Mouse (Mus musculus) midbrain, embryonic 11.5 days (tissue): ENCODE measurements around the gene Tmem30c. TPM values are rescaled to one million over a fixed set of nuclear protein-coding genes. Genes with fewer than 3 reads are reported as not detected.

Source experiments
- ATAC-seq: fragments of 200-750 bp; cut with Nextera tagmentation; 2 replicates; pipeline ENCODE4 v1.8.0; 2017; ENCODE audit warnings: moderate TSS enrichment, moderate library complexity; ENCODE audit not compliant: low FRiP score
- DNase-seq: peaks from one replicate; pipeline ENCODE4 v3.0.0; 2015; ENCODE audit warnings: low spot score; ENCODE audit errors: missing footprints
- H3K27ac ChIP-seq: fragments of 300-500 bp; sonication (generic); 2 replicates; pipeline ENCODE4 v1.5.1; 2014; ENCODE audit warnings: low read depth, low read length
- H3K27me3 ChIP-seq: fragments of 300-500 bp; sonication (generic); 2 replicates; pipeline ENCODE4 v1.6.1; 2014; ENCODE audit warnings: mild to moderate bottlenecking, low read length, moderate library complexity, mixed read lengths; ENCODE audit not compliant: control insufficient read depth, insufficient read depth
- H3K36me3 ChIP-seq: fragments of 300-500 bp; sonication (generic); 2 replicates; pipeline ENCODE4 v1.6.1; 2014; ENCODE audit warnings: mild to moderate bottlenecking, low read length, moderate library complexity, mixed read lengths; ENCODE audit not compliant: control insufficient read depth, insufficient read depth
- H3K4me1 ChIP-seq: fragments of 300-500 bp; sonication (generic); 2 replicates; pipeline ENCODE4 v1.6.1; 2014; ENCODE audit warnings: low read length; ENCODE audit not compliant: control insufficient read depth, insufficient read depth
- H3K4me2 ChIP-seq: fragments of 300-500 bp; sonication (generic); 2 replicates; pipeline ENCODE4 v1.6.1; 2014; ENCODE audit warnings: mild to moderate bottlenecking, moderate library complexity
- H3K4me3 ChIP-seq: fragments of 300-500 bp; sonication (generic); 2 replicates; pipeline ENCODE4 v1.5.1; 2014; ENCODE audit warnings: low read depth, low read length
- H3K9ac ChIP-seq: fragments of 300-500 bp; sonication (generic); 2 replicates; pipeline ENCODE4 v1.6.1; 2014; ENCODE audit warnings: low read length
- H3K9me3 ChIP-seq: fragments of 300-500 bp; sonication (generic); 2 replicates; pipeline ENCODE4 v1.6.1; 2016; ENCODE audit warnings: low read length; ENCODE audit not compliant: control insufficient read depth
- WGBS: fragments of 180-500 bp; shearing (Covaris S2); extraction: QIAGEN DNeasy Blood & Tissue Kit; methylation state at CpG from one replicate; pipeline ENCODE4 v1.1.7; 2014; 5-methylcytosine and 5-hydroxymethylcytosine counted together
- polyA plus RNA-seq: library from polyadenylated mRNA; unstranded; fragments of >200 nt; fragmentation: Nextera tagmentation; extraction: Ambion mirVana; gene quantifications from 2 replicates; pipeline ENCODE4 v1.2.1, GENCODE M21; 2014

Tmem30c gene
- polyA plus RNA-seq, 1 experiment from 2014 or later: 0.10 TPM

GRCm38 (mm10) chr16:57269751-57270150, 22.9 kb downstream of the Tmem30c start:
- ATAC-seq (no peak), DNase-seq (no peak)
- Histone ChIP-seq H3K27ac (no peak overlapping the region), H3K4me2 (no peak overlapping the region), H3K4me3 (no peak overlapping the region), H3K27me3 (no peaks in the 10 kb centered on the region), H3K36me3 (no peaks in the 10 kb centered on the region), H3K4me1 (no peaks in the 10 kb centered on the region), H3K9ac (no peak overlapping the region), H3K9me3 (no peaks in the 10 kb centered on the region)
- WGBS: 93% methylated on average over 13 of the region's 13 CpGs

GRCm38 (mm10) chr16:57268058-57268841, 24.4 kb downstream of the Tmem30c start:
- ATAC-seq (no peak), DNase-seq (no peak)
- Histone ChIP-seq H3K36me3 (no peaks in the 10 kb centered on the region), H3K4me1 (no peaks in the 10 kb centered on the region), H3K4me3 (no peak overlapping the region), H3K9me3 (no peaks in the 10 kb centered on the region), H3K4me2 (no peak overlapping the region), H3K27ac (no peak overlapping the region), H3K9ac (no peak overlapping the region), H3K27me3 (no peaks in the 10 kb centered on the region)
- 86% methylated on average over 14 of the region's 14 CpGs for WGBS

- Histone ChIP-seq H3K4me1 (no peaks in the 10 kb centered on the region), H3K4me3 (no peak overlapping the region), H3K4me2 (no peak overlapping the region), H3K9ac (no peak overlapping the region), H3K36me3 (no peaks in the 10 kb centered on the region), H3K9me3 (no peaks in the 10 kb centered on the region), H3K27ac (no peak overlapping the region), H3K27me3 (no peaks in the 10 kb centered on the region)
- no peak for ATAC-seq
- no peak for DNase-seq
- WGBS: 29% methylated on average over 1 of the region's 1 CpGs
These were observed 25.6 kb downstream of the Tmem30c start for GRCm38 (mm10) chr16:57267068-57267467.

- Histone ChIP-seq H3K36me3 (no peaks in the 10 kb centered on the region), H3K4me2 (no peak overlapping the region), H3K4me1 (no peaks in the 10 kb centered on the region), H3K9me3 (no peaks in the 10 kb centered on the region), H3K27me3 (no peaks in the 10 kb centered on the region), H3K27ac (no peak overlapping the region), H3K4me3 (no peak overlapping the region), H3K9ac (no peak overlapping the region)
- DNase-seq (no peak), ATAC-seq (no peak)
- 92% methylated on average over 10 of the region's 10 CpGs for WGBS
These were observed 32.5 kb downstream of the Tmem30c start for GRCm38 (mm10) chr16:57260152-57260551.

GRCm38 (mm10) chr16:57259356-57260083, 33.1 kb downstream of the Tmem30c start:
- no peak overlapping the region for H3K9ac ChIP-seq
- no peaks in the 10 kb centered on the region for H3K27me3 ChIP-seq
- DNase-seq (no peak), ATAC-seq (no peak)
- H3K36me3 ChIP-seq: no peaks in the 10 kb centered on the region
- no peak overlapping the region for H3K27ac ChIP-seq
- H3K9me3 ChIP-seq: no peaks in the 10 kb centered on the region
- no peak overlapping the region for H3K4me2 ChIP-seq
- H3K4me3 ChIP-seq: no peak overlapping the region
- no peaks in the 10 kb centered on the region for H3K4me1 ChIP-seq
- WGBS: 88% methylated on average over 13 of the region's 13 CpGs

GRCm38 (mm10) chr16:57251589-57252421, 40.9 kb downstream of the Tmem30c start:
- Histone ChIP-seq H3K9ac (no peak overlapping the region), H3K4me1 (0 out of 2 replicates have a peak, but pooled peaks cover 2% of the 10 kb centered on the region), H3K27ac (no peak overlapping the region), H3K4me3 (no peak overlapping the region), H3K9me3 (no peaks in the 10 kb centered on the region), H3K4me2 (no peak overlapping the region), H3K27me3 (no peaks in the 10 kb centered on the region), H3K36me3 (no peaks in the 10 kb centered on the region)
- 59% methylated on average over 7 of the region's 7 CpGs for WGBS
- ATAC-seq (no peak), DNase-seq (peak; percentile 84)

- H3K27ac ChIP-seq: no peak overlapping the region
- H3K4me3 ChIP-seq: no peak overlapping the region
- no peaks in the 10 kb centered on the region for H3K36me3 ChIP-seq
- no peak overlapping the region for H3K4me2 ChIP-seq
- no peaks in the 10 kb centered on the region for H3K9me3 ChIP-seq
- ATAC-seq (no peak), DNase-seq (peak; percentile 57)
- H3K9ac ChIP-seq: no peak overlapping the region
- no peaks in the 10 kb centered on the region for H3K27me3 ChIP-seq
- 0 out of 2 replicates have a peak, but pooled peaks cover 2% of the 10 kb centered on the region for H3K4me1 ChIP-seq
- WGBS: 80% methylated on average over 4 of the region's 4 CpGs
These were observed 41.7 kb downstream of the Tmem30c start for GRCm38 (mm10) chr16:57250991-57251390.

GRCm38 (mm10) chr16:57247464-57247863, 45.2 kb downstream of the Tmem30c start:
- Histone ChIP-seq H3K4me1 (0 out of 2 replicates have a peak, but pooled peaks cover 2% of the 10 kb centered on the region), H3K9ac (no peak overlapping the region), H3K4me2 (no peak overlapping the region), H3K36me3 (no peaks in the 10 kb centered on the region), H3K27ac (no peak overlapping the region), H3K4me3 (no peak overlapping the region), H3K27me3 (no peaks in the 10 kb centered on the region), H3K9me3 (no peaks in the 10 kb centered on the region)
- ATAC-seq: no peak
- 93% methylated on average over 4 of the region's 4 CpGs for WGBS
- DNase-seq: peak; percentile 45
